Mouse (Mus musculus) kidney, embryonic 16.5 days (tissue): ENCODE data around the gene Sulf2. TPM values are rescaled to one million over a fixed set of nuclear protein-coding genes. Genes with fewer than 3 reads are reported as not detected.
"Not testable (repeated sequence)": the region's sequence is repeated elsewhere in the genome, so short reads cannot be mapped to it uniquely, and the experiment has no call there.

Source experiments
- ATAC-seq: fragments of 200-750 bp; cut with Nextera tagmentation; 2 replicates; pipeline ENCODE4 v1.8.0; 2017; ENCODE audit warnings: moderate TSS enrichment; ENCODE audit not compliant: low FRiP score, low TSS enrichment
- H3K27ac ChIP-seq: fragments of 300-500 bp; sonication (generic); 2 replicates; pipeline ENCODE4 v1.5.1; 2014; ENCODE audit warnings: low read length
- H3K27me3 ChIP-seq: fragments of 300-500 bp; sonication (generic); 2 replicates; pipeline ENCODE4 v1.6.1; 2014; ENCODE audit warnings: low read length, control low read depth, mixed read lengths; ENCODE audit not compliant: insufficient read depth
- H3K36me3 ChIP-seq: fragments of 300-500 bp; sonication (generic); 2 replicates; pipeline ENCODE4 v1.6.1; 2014; ENCODE audit warnings: low read length, control low read depth, mixed read lengths; ENCODE audit not compliant: insufficient read depth
- H3K4me1 ChIP-seq: fragments of 300-500 bp; sonication (generic); 2 replicates; pipeline ENCODE4 v1.6.1; 2014; ENCODE audit warnings: low read length, control low read depth, mixed read lengths; ENCODE audit not compliant: insufficient read depth
- H3K4me2 ChIP-seq: fragments of 300-500 bp; sonication (generic); replicated peaks from 2 replicates; pipeline ENCODE4 v1.6.1; 2014; ENCODE audit warnings: low read depth, low read length
- H3K4me3 ChIP-seq: fragments of 300-500 bp; sonication (generic); 2 replicates; pipeline ENCODE4 v1.5.1; 2014; ENCODE audit warnings: mild to moderate bottlenecking, low read length
- H3K9ac ChIP-seq: fragments of 300-500 bp; sonication (generic); replicated peaks from 2 replicates; pipeline ENCODE4 v1.6.1; 2014; ENCODE audit warnings: low read length
- H3K9me3 ChIP-seq: fragments of 300-500 bp; sonication (generic); 2 replicates; pipeline ENCODE4 v1.6.1; 2016; ENCODE audit warnings: low read length, control low read depth
- WGBS: fragments of 180-500 bp; shearing (Covaris S2); extraction: QIAGEN DNeasy Blood & Tissue Kit; methylation state at CpG from one replicate; pipeline ENCODE4 v1.1.7; 2014; 5-methylcytosine and 5-hydroxymethylcytosine counted together
- polyA plus RNA-seq: library from polyadenylated mRNA; unstranded; fragments of >200 nt; fragmentation: Nextera tagmentation; extraction: Ambion mirVana; gene quantifications from 2 replicates; pipeline ENCODE4 v1.2.1, GENCODE M21; 2015

Sulf2 gene
- polyA plus RNA-seq, 1 experiment from 2014 or later, result 52.7 TPM

- 74% methylated on average over 10 of the region's 10 CpGs for WGBS
- peaks cover 6% of the 10 kb centered on the region; the same call in 1 of the 2 replicates for H3K36me3 ChIP-seq
These were observed 69.7 kb downstream of the Sulf2 start for GRCm38 (mm10) chr2:166085780-166086179.

GRCm38 (mm10) chr2:166084964-166085363 lies 70.5 kb downstream of the Sulf2 start:
- WGBS, result 35% methylated on average over 6 of the region's 6 CpGs

More at GRCm38 (mm10) chr2:166085780-166086179, 69.7 kb downstream of the Sulf2 start:
- no peak overlapping the region for H3K4me3 ChIP-seq
- H3K4me2 ChIP-seq, result no peak overlapping the region
- no peak for ATAC-seq
- peaks cover 33% of the 10 kb centered on the region for H3K4me1 ChIP-seq
- H3K27ac ChIP-seq, result no peak overlapping the region
- no peaks in the 10 kb centered on the region for H3K27me3 ChIP-seq
- no peak overlapping the region for H3K9ac ChIP-seq
- no peaks in the 10 kb centered on the region for H3K9me3 ChIP-seq

DNA sequence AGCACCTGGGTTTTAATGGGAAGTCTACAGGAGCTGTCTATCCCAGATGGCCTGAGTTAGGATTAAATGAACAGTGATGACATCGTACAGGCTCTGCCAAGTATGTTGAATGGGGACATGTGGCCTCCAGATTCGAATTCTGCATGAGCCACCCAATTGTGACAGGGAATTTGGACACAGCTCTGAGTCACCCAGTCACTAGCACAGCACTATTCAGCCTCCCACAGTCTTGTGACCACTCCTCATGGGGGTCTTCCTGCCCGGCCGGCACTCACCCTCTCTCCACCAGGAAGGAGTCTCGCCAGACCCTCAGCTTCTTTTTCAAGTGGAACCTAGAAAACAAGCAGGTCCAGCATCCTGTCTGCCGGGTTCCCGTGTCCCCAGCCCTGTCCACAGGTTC lies 71.4 kb downstream of the Sulf2 start:
- no peak overlapping the region for H3K4me2 ChIP-seq
- no peaks in the 10 kb centered on the region for H3K9me3 ChIP-seq
- WGBS, result 89% methylated on average over 7 of the region's 7 CpGs
- no peak overlapping the region for H3K4me3 ChIP-seq
- H3K4me1 ChIP-seq, result peaks cover 37% of the 10 kb centered on the region
- H3K36me3 ChIP-seq, result peaks cover 10% of the 10 kb centered on the region; the same call in 1 of the 2 replicates
- H3K27ac ChIP-seq, result no peak overlapping the region
- no peak overlapping the region for H3K9ac ChIP-seq
- no peaks in the 10 kb centered on the region for H3K27me3 ChIP-seq
- ATAC-seq, result no peak

More at GRCm38 (mm10) chr2:166084964-166085363, 70.5 kb downstream of the Sulf2 start:
- not testable (repeated sequence) for H3K4me2 ChIP-seq, H3K27ac ChIP-seq, H3K9me3 ChIP-seq, ATAC-seq, H3K27me3 ChIP-seq, H3K36me3 ChIP-seq, H3K4me3 ChIP-seq, H3K9ac ChIP-seq
- H3K4me1 ChIP-seq, result peaks cover 34% of the 10 kb centered on the region

- Histone ChIP-seq H3K9me3 (no peaks in the 10 kb centered on the region), H3K27ac (no peak overlapping the region), H3K4me3 (no peak overlapping the region), H3K36me3 (peaks cover 8% of the 10 kb centered on the region; the same call in 1 of the 2 replicates), H3K4me1 (peaks cover 37% of the 10 kb centered on the region), H3K27me3 (no peaks in the 10 kb centered on the region), H3K9ac (no peak overlapping the region), H3K4me2 (no peak overlapping the region)
- no peak for ATAC-seq
- WGBS, result 77% methylated on average over 9 of the region's 9 CpGs
These were observed 71.9 kb downstream of the Sulf2 start for GRCm38 (mm10) chr2:166083542-166084031.

- Histone ChIP-seq H3K27me3 (no peaks in the 10 kb centered on the region), H3K9me3 (no peaks in the 10 kb centered on the region), H3K4me1 (peaks cover 37% of the 10 kb centered on the region), H3K4me3 (no peak overlapping the region), H3K36me3 (peaks cover 11% of the 10 kb centered on the region; the same call in 1 of the 2 replicates), H3K9ac (no peak overlapping the region), H3K4me2 (no peak overlapping the region), H3K27ac (no peak overlapping the region)
- no peak for ATAC-seq
- 89% methylated on average over 10 of the region's 10 CpGs for WGBS
These were observed 72.8 kb downstream of the Sulf2 start for GRCm38 (mm10) chr2:166082661-166083060.

- peaks cover 37% of the 10 kb centered on the region for H3K4me1 ChIP-seq
- H3K27me3 ChIP-seq, result no peaks in the 10 kb centered on the region
- no peak overlapping the region for H3K9ac ChIP-seq
- no peak overlapping the region for H3K27ac ChIP-seq
- no peak overlapping the region for H3K4me3 ChIP-seq
- H3K36me3 ChIP-seq, result peaks cover 10% of the 10 kb centered on the region; the same call in 1 of the 2 replicates
- no peak for ATAC-seq
- no peak overlapping the region for H3K4me2 ChIP-seq
- WGBS, result 65% methylated on average over 5 of the region's 5 CpGs
- no peaks in the 10 kb centered on the region for H3K9me3 ChIP-seq
These were observed 73.3 kb downstream of the Sulf2 start for GRCm38 (mm10) chr2:166082193-166082592.

- H3K9ac ChIP-seq, result peak overlapping the region; percentile 51
- no peaks in the 10 kb centered on the region for H3K9me3 ChIP-seq
- peak overlapping the region; percentile 72 for H3K27ac ChIP-seq
- WGBS, result 73% methylated on average over 21 of the region's 21 CpGs
- H3K27me3 ChIP-seq, result no peaks in the 10 kb centered on the region
- H3K4me2 ChIP-seq, result peak overlapping the region; percentile 37; the same call in 1 of the 2 replicates
- no peak; the same call in 1 of the 2 replicates for ATAC-seq
- H3K4me3 ChIP-seq, result peak overlapping the region; percentile 6; the same call in 1 of the 2 replicates
- H3K4me1 ChIP-seq, result peaks cover 34% of the 10 kb centered on the region
- peaks cover 12% of the 10 kb centered on the region; the same call in 1 of the 2 replicates for H3K36me3 ChIP-seq
These were observed 74.3 kb downstream of the Sulf2 start for GRCm38 (mm10) chr2:166080967-166081750.

- H3K36me3 ChIP-seq, result peaks cover 12% of the 10 kb centered on the region; the same call in 1 of the 2 replicates
- H3K9ac ChIP-seq, result peak overlapping the region; percentile 51
- ATAC-seq, result peak; percentile 73
- peak overlapping the region; percentile 37; the same call in 1 of the 2 replicates for H3K4me2 ChIP-seq
- H3K27ac ChIP-seq, result peak overlapping the region; percentile 72
- WGBS, result 56% methylated on average over 17 of the region's 17 CpGs
- H3K4me1 ChIP-seq, result peaks cover 26% of the 10 kb centered on the region
- H3K4me3 ChIP-seq, result peak overlapping the region; percentile 6; the same call in 1 of the 2 replicates
- no peaks in the 10 kb centered on the region for H3K9me3 ChIP-seq
- no peaks in the 10 kb centered on the region for H3K27me3 ChIP-seq
These were observed 75.2 kb downstream of the Sulf2 start for GRCm38 (mm10) chr2:166079961-166080885.

- Histone ChIP-seq H3K36me3 (peaks cover 12% of the 10 kb centered on the region; the same call in 1 of the 2 replicates), H3K4me3 (no peak overlapping the region), H3K9me3 (no peaks in the 10 kb centered on the region), H3K4me2 (no peak overlapping the region), H3K27ac (no peak overlapping the region; the same call in 1 of the 2 replicates), H3K27me3 (no peaks in the 10 kb centered on the region), H3K9ac (no peak overlapping the region), H3K4me1 (peaks cover 34% of the 10 kb centered on the region)
- ATAC-seq, result no peak
- 91% methylated on average over 14 of the region's 14 CpGs for WGBS
These were observed 76.2 kb downstream of the Sulf2 start for GRCm38 (mm10) chr2:166079231-166079630.
